Mouse (Mus musculus) embryonic facial prominence, embryonic 11.5 days (tissue): ENCODE measurements at regions not wholly inside any gene's neighbourhood (a gene's known extent, or its start where the extent isn't known, plus 50 kb on each side); places are given as distances from the start of the nearest gene placed in this dataset.
A peak's percentile ranks its signal among the peaks of the same experiment; 100 is the strongest.

Experiments
- ATAC-seq: fragments of 200-750 bp; cut with Nextera tagmentation; replicated peaks from 2 replicates; pipeline ENCODE4 v1.8.0; 2017; ENCODE audit warnings: low read depth; ENCODE audit not compliant: insufficient number of reproducible peaks, low FRiP score, low TSS enrichment
- DNase-seq: peaks from one replicate; pipeline ENCODE4 v3.0.0-alpha.2; 2015; ENCODE audit warnings: low spot score
- H3K27ac ChIP-seq: fragments of 300-500 bp; sonication (generic); replicated peaks from 2 replicates; pipeline ENCODE4 v1.5.1; 2014; ENCODE audit warnings: mild to moderate bottlenecking, low read depth, low read length, control low read depth
- H3K27me3 ChIP-seq: fragments of 300-500 bp; sonication (generic); 2 replicates; pipeline ENCODE4 v1.6.1; 2014; ENCODE audit warnings: mild to moderate bottlenecking, low read length, moderate library complexity, mixed read lengths; ENCODE audit not compliant: control insufficient read depth, insufficient read depth
- H3K36me3 ChIP-seq: fragments of 300-500 bp; sonication (generic); replicated peaks from 2 replicates; pipeline ENCODE4 v1.6.1; 2014; ENCODE audit warnings: low read depth, mild to moderate bottlenecking, low read length, moderate library complexity, mixed read lengths; ENCODE audit not compliant: control insufficient read depth, insufficient read depth
- H3K4me1 ChIP-seq: fragments of 300-500 bp; sonication (generic); 2 replicates; pipeline ENCODE4 v1.6.1; 2014; ENCODE audit warnings: low read length, mixed read lengths; ENCODE audit not compliant: control insufficient read depth, insufficient read depth
- H3K4me2 ChIP-seq: fragments of 300-500 bp; sonication (generic); 2 replicates; pipeline ENCODE4 v1.6.1; 2014; ENCODE audit warnings: low read depth, mild to moderate bottlenecking, control low read depth, low read length, moderate library complexity
- H3K4me3 ChIP-seq: fragments of 300-500 bp; sonication (generic); 2 replicates; pipeline ENCODE4 v1.5.1; 2014; ENCODE audit warnings: low read depth, low read length, control low read depth
- H3K9ac ChIP-seq: fragments of 300-500 bp; sonication (generic); replicated peaks from 2 replicates; pipeline ENCODE4 v1.6.1; 2014; ENCODE audit warnings: mild to moderate bottlenecking, control low read depth, low read length
- H3K9me3 ChIP-seq: fragments of 300-500 bp; sonication (generic); replicated peaks from 2 replicates; pipeline ENCODE4 v1.6.1; 2016; ENCODE audit warnings: mild to moderate bottlenecking, low read length, inconsistent platforms, mixed read lengths; ENCODE audit not compliant: control insufficient read depth
- WGBS: fragments of 180-500 bp; shearing (Covaris S2); extraction: QIAGEN DNeasy Blood & Tissue Kit; methylation state at CpG from one replicate; pipeline ENCODE4 v1.1.7; 2014; 5-methylcytosine and 5-hydroxymethylcytosine counted together

GRCm38 (mm10) chr2:30692561-30693205, 97.8 kb downstream of the Cstad start:
- DNase-seq (peak; percentile 87), ATAC-seq (peak; percentile 76)
- no peaks in the 10 kb centered on the region for H3K9me3 ChIP-seq
- peak overlapping the region; percentile 14; the same call in 1 of the 2 replicates for H3K4me3 ChIP-seq
- no peaks in the 10 kb centered on the region; the same call in 1 of the 2 replicates for H3K27me3 ChIP-seq
- H3K27ac ChIP-seq = peak overlapping the region; percentile 99
- peaks cover 15% of the 10 kb centered on the region for H3K4me1 ChIP-seq
- H3K9ac ChIP-seq = peak overlapping the region; percentile 50
- peak overlapping the region; percentile 24 for H3K4me2 ChIP-seq
- WGBS = 0% methylated on average over 13 of the region's 13 CpGs
- no peaks in the 10 kb centered on the region for H3K36me3 ChIP-seq

- H3K27me3 ChIP-seq = no peaks in the 10 kb centered on the region; the same call in 1 of the 2 replicates
- 12% methylated on average over 11 of the region's 11 CpGs for WGBS
- peak overlapping the region; percentile 24 for H3K4me2 ChIP-seq
- ATAC-seq (peak; percentile 5; the same call in 1 of the 2 replicates), DNase-seq (no peak)
- no peaks in the 10 kb centered on the region for H3K9me3 ChIP-seq
- H3K4me1 ChIP-seq = peaks cover 21% of the 10 kb centered on the region
- no peak overlapping the region for H3K4me3 ChIP-seq
- H3K36me3 ChIP-seq = no peaks in the 10 kb centered on the region
- H3K9ac ChIP-seq = peak overlapping the region; percentile 50
- H3K27ac ChIP-seq = peak overlapping the region; percentile 99
Measured at GRCm38 (mm10) chr2:30691857-30692560, 97.2 kb downstream of the Cstad start.

GRCm38 (mm10) chr2:30690925-30691856, 96.4 kb downstream of the Cstad start:
- H3K4me2 ChIP-seq = no peak overlapping the region
- H3K4me3 ChIP-seq = no peak overlapping the region
- 91% methylated on average over 17 of the region's 17 CpGs for WGBS
- no peak for ATAC-seq
- peak; percentile 52 for DNase-seq
- H3K27ac ChIP-seq = peak overlapping the region; percentile 99
- H3K27me3 ChIP-seq = no peaks in the 10 kb centered on the region; the same call in 1 of the 2 replicates
- no peak overlapping the region for H3K9ac ChIP-seq
- peaks cover 25% of the 10 kb centered on the region for H3K4me1 ChIP-seq
- H3K9me3 ChIP-seq = no peaks in the 10 kb centered on the region
- no peaks in the 10 kb centered on the region for H3K36me3 ChIP-seq

GRCm38 (mm10) chr2:30690307-30690706, 95.5 kb downstream of the Cstad start:
- H3K4me1 ChIP-seq = peaks cover 25% of the 10 kb centered on the region

GRCm38 (mm10) chr2:30688402-30688801, 93.6 kb downstream of the Cstad start:
- Histone ChIP-seq H3K27me3 (no peaks in the 10 kb centered on the region), H3K9ac (no peak overlapping the region), H3K4me2 (no peak overlapping the region), H3K36me3 (no peaks in the 10 kb centered on the region), H3K9me3 (no peaks in the 10 kb centered on the region), H3K27ac (no peak overlapping the region), H3K4me3 (no peak overlapping the region), H3K4me1 (peaks cover 16% of the 10 kb centered on the region)
- DNase-seq (no peak), ATAC-seq (no peak)
- WGBS = 78% methylated on average over 4 of the region's 4 CpGs

More at GRCm38 (mm10) chr2:30690307-30690706, 95.5 kb downstream of the Cstad start:
- H3K9me3 ChIP-seq = no peaks in the 10 kb centered on the region
- no peaks in the 10 kb centered on the region for H3K27me3 ChIP-seq
- ATAC-seq (no peak), DNase-seq (no peak)
- no peak overlapping the region for H3K9ac ChIP-seq
- no peaks in the 10 kb centered on the region for H3K36me3 ChIP-seq
- WGBS = 77% methylated on average over 11 of the region's 11 CpGs
- no peak overlapping the region for H3K4me2 ChIP-seq
- 0 out of 2 replicates have a peak overlapping the region, but pooled peaks have one; percentile 16 for H3K27ac ChIP-seq
- no peak overlapping the region for H3K4me3 ChIP-seq

- Histone ChIP-seq H3K4me2 (peak overlapping the region; percentile 29), H3K27me3 (no peaks in the 10 kb centered on the region), H3K9me3 (no peaks in the 10 kb centered on the region), H3K27ac (peak overlapping the region; percentile 57; the same call in 1 of the 2 replicates), H3K9ac (peak overlapping the region; percentile 49), H3K4me1 (peaks cover 10% of the 10 kb centered on the region), H3K4me3 (no peak overlapping the region), H3K36me3 (no peaks in the 10 kb centered on the region)
- 2% methylated on average over 23 of the region's 23 CpGs for WGBS
- ATAC-seq = no peak
- DNase-seq = peak; percentile 79
Measured at GRCm38 (mm10) chr2:30687121-30687551, 92.3 kb downstream of the Cstad start.

- Histone ChIP-seq H3K27me3 (no peaks in the 10 kb centered on the region), H3K27ac (no peak overlapping the region), H3K4me1 (peaks cover 10% of the 10 kb centered on the region), H3K9me3 (no peaks in the 10 kb centered on the region), H3K4me2 (no peak overlapping the region), H3K36me3 (no peaks in the 10 kb centered on the region), H3K9ac (no peak overlapping the region), H3K4me3 (no peak overlapping the region)
- WGBS = 75% methylated on average over 6 of the region's 6 CpGs
- DNase-seq (no peak), ATAC-seq (no peak)
Measured at GRCm38 (mm10) chr2:30686359-30686758, 91.5 kb downstream of the Cstad start.
